Mouse (Mus musculus) embryo, embryonic 9.5 days (tissue): Measurements from ENCODE around the gene H6pd.
A peak's percentile ranks its signal among the peaks of the same experiment; 100 is the strongest.

Experiments used
- DNase-seq: peaks from one replicate; pipeline ENCODE4 v3.0.0-alpha.2; 2017; ENCODE audit errors: extremely low spot score

H6pd gene

GRCm38 (mm10) chr4:150019741-150020380, 11.0 kb upstream of the H6pd start:
- no peak for DNase-seq

- DNase-seq = no peak
These were observed 6.6 kb upstream of the H6pd start for GRCm38 (mm10) chr4:150015436-150015835.

- DNase-seq = no peak
These were observed 5.7 kb upstream of the H6pd start for GRCm38 (mm10) chr4:150014378-150015091.

- DNase-seq = no peak
These were observed 5.0 kb upstream of the H6pd start for GRCm38 (mm10) chr4:150013805-150014204.

- no peak for DNase-seq
These were observed 4.4 kb upstream of the H6pd start for GRCm38 (mm10) chr4:150013186-150013690.

GRCm38 (mm10) chr4:150012322-150012723, 3.5 kb upstream of the H6pd start:
- DNase-seq = no peak

GRCm38 (mm10) chr4:150011564-150012321, 2.9 kb upstream of the H6pd start:
- no peak for DNase-seq

GRCm38 (mm10) chr4:150010054-150010730, 1.4 kb upstream of the H6pd start:
- DNase-seq = no peak

- DNase-seq = no peak
These were observed 736 bp upstream of the H6pd start for GRCm38 (mm10) chr4:150009587-150009930.

- peak; percentile 88 for DNase-seq
These were observed 434 bp downstream of the H6pd start for GRCm38 (mm10) chr4:150008325-150008852.

GRCm38 (mm10) chr4:150007444-150007843, 1.4 kb downstream of the H6pd start:
- no peak for DNase-seq

GRCm38 (mm10) chr4:150006991-150007390, 1.8 kb downstream of the H6pd start:
- DNase-seq = no peak

- DNase-seq = no peak
These were observed 2.5 kb downstream of the H6pd start for GRCm38 (mm10) chr4:150006122-150006854.

- no peak for DNase-seq
These were observed 3.6 kb downstream of the H6pd start for GRCm38 (mm10) chr4:150005231-150005630.

GRCm38 (mm10) chr4:150003641-150004040, 5.2 kb downstream of the H6pd start:
- DNase-seq = no peak

- DNase-seq = no peak
These were observed 5.7 kb downstream of the H6pd start for GRCm38 (mm10) chr4:150003021-150003580.

- DNase-seq = no peak
These were observed 6.7 kb downstream of the H6pd start for GRCm38 (mm10) chr4:150002021-150002528.

- no peak for DNase-seq
These were observed 7.5 kb downstream of the H6pd start for GRCm38 (mm10) chr4:150001221-150001860.

GRCm38 (mm10) chr4:149999931-150000555, 8.8 kb downstream of the H6pd start:
- DNase-seq = no peak

- no peak for DNase-seq
These were observed 9.3 kb downstream of the H6pd start for GRCm38 (mm10) chr4:149999510-149999900.
